In the genomic region with DNA sequence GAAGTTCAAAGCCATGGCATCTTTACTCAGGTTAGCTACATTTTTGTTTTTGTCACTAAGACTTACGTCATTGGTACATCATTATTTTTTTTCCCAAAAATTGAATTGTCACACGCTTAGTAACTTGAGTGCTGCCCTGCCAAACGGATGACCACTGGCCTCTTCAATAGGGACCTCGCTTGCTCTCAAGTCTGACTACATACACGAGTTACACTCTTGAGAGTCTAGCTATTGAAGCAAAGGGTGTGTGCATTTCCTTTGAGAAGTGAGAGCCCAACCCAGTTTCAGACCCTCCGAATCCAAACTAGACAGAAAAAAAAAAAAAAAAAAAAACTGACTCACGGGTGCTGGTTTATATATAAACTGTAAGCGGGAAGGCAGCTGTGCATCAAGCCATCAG, we compare ENCODE assay signal across 28 mouse cellular contexts.
DNase-seq lines count a peak whose midpoint lies in the region; ATAC-seq and TF ChIP-seq lines count a peak whose summit lies in the region.
"Had no signal": no experiment of that assay in that cellular context is flagged by ENCODE, and none has a peak within 500 bp of the region (broad histone marks: within the 10 kb centered on the region; RNA-seq: fewer than 3 reads in every experiment).

No protein-coding gene starts in this region.

- no peak for TF ChIP-seq POLR2A in lung, adult 2 months (IDR thresholded peaks at IDR 0.05; ENCODE audit: borderline replicate concordance, extremely low read depth, low read depth, low read length)

- peaks cover 7% of the 10 kb centered on the region; the same call in 1 of the 2 replicates for H3K36me3 ChIP-seq in lung, embryonic 16.5 days (ENCODE audit: control insufficient read depth, insufficient read depth, low read length)
- H3K36me3 ChIP-seq in stomach, embryonic 16.5 days (ENCODE audit: control insufficient read depth, insufficient read depth, low read length): no peaks in the 10 kb centered on the region
- H3K36me3 ChIP-seq in stomach, postnatal 0 days (ENCODE audit: control insufficient read depth, insufficient read depth, low read length): peaks cover 7% of the 10 kb centered on the region; the same call in 1 of the 2 replicates
- H3K36me3 ChIP-seq: embryonic facial prominence, embryonic 13.5 days; embryonic facial prominence, embryonic 15.5 days; G1E had no signal

- H3K4me1 ChIP-seq in lung, embryonic 16.5 days (replicated peaks; ENCODE audit: control insufficient read depth, insufficient read depth, low read length): peaks cover 9% of the 10 kb centered on the region; the same call in 1 of the 2 replicates
- peaks cover 3% of the 10 kb centered on the region; the same call in 1 of the 2 replicates for H3K4me1 ChIP-seq in lung, adult 2 months (ENCODE audit: control insufficient read depth, insufficient read depth, low read length)
- 0 out of 2 replicates have a peak, but pooled peaks cover 9% of the 10 kb centered on the region for H3K4me1 ChIP-seq in stomach, embryonic 16.5 days (ENCODE audit: control insufficient read depth, insufficient read depth, low read length)
- no peaks in the 10 kb centered on the region for H3K4me1 ChIP-seq in stomach, postnatal 0 days (replicated peaks; ENCODE audit: control insufficient read depth, insufficient read depth)
- H3K4me1 ChIP-seq: forebrain, embryonic 10.5 days; forebrain, embryonic 12.5 days had no signal

- H3K4me3 ChIP-seq in lung, embryonic 16.5 days (ENCODE audit: low read length): no peak overlapping the region
- no peak overlapping the region for H3K4me3 ChIP-seq in lung, adult 2 months (replicated peaks; ENCODE audit: extremely low read depth, low read depth, low read length)
- no peak overlapping the region for H3K4me3 ChIP-seq in stomach, embryonic 16.5 days (replicated peaks; ENCODE audit: low read length)
- no peak overlapping the region for H3K4me3 ChIP-seq in stomach, postnatal 0 days (ENCODE audit: low read depth, low read length)
- H3K4me3 ChIP-seq: embryonic facial prominence, embryonic 13.5 days; embryonic facial prominence, embryonic 15.5 days; erythroblast, embryonic 14.5 days; forebrain, embryonic 10.5 days; forebrain, embryonic 12.5 days had no signal

- no peak for DNase-seq in frontal cortex, postnatal 25 days (ENCODE audit: low spot score in 2 of 2)
- DNase-seq in lung, adult 2 months: no peak
- no peak for DNase-seq in stomach, postnatal 0 days (ENCODE audit: low spot score)
- DNase-seq in gastrocnemius, postnatal 25 days: no peak
- DNase-seq: adrenal gland, adult 8-10 months; adrenal gland, postnatal 14 days; adrenal gland, postnatal 36 days; B cell, adult 2 months; cerebellum, adult 11-12 months; cerebellum, adult 2 months; cerebellum, adult 9-11 months; cerebellum, postnatal 14 days; cerebellum, postnatal 36 days; embryo, embryonic 11 days had no signal

- peak; percentile 22; the same call in 1 of the 2 replicates for ATAC-seq in frontal cortex, adult (ENCODE audit: low TSS enrichment)
- peak; percentile 53 for ATAC-seq in lung, embryonic 16.5 days (ENCODE audit: low read depth)
- ATAC-seq in stomach, embryonic 16.5 days (ENCODE audit: insufficient read depth, low FRiP score): no peak
- ATAC-seq in stomach, postnatal 0 days (ENCODE audit: low FRiP score, low TSS enrichment): no peak
- ATAC-seq: activated CD4-positive, CD25-positive, alpha-beta regulatory T cell, adult 4 months; CD4-positive, CD25-positive, alpha-beta regulatory T cell, adult 4 months; forebrain, embryonic 14.5 days; forebrain, embryonic 16.5 days had no signal

- no peak overlapping the region for H3K4me2 ChIP-seq in lung, embryonic 16.5 days (ENCODE audit: low read depth, low read length)
- H3K4me2 ChIP-seq in stomach, embryonic 16.5 days (ENCODE audit: low read depth, low read length): no peak overlapping the region
- H3K4me2 ChIP-seq in stomach, postnatal 0 days (replicated peaks; ENCODE audit: low read depth): no peak overlapping the region
- H3K4me2 ChIP-seq: embryonic facial prominence, embryonic 13.5 days; embryonic facial prominence, embryonic 15.5 days; forebrain, embryonic 12.5 days had no signal

- no peak for TF ChIP-seq EP300 in stomach, postnatal 0 days (optimal IDR thresholded peaks at IDR 0.05)

- TF ChIP-seq CTCF in lung, adult 2 months (IDR thresholded peaks at IDR 0.05; ENCODE audit: insufficient read depth, low read length): no peak
- TF ChIP-seq CTCF in stomach, postnatal 0 days (IDR thresholded peaks at IDR 0.05; ENCODE audit: low read depth): no peak

- no peaks in the 10 kb centered on the region for H3K9me3 ChIP-seq in lung, embryonic 16.5 days (ENCODE audit: control insufficient read depth, low read length)
- H3K9me3 ChIP-seq in stomach, embryonic 16.5 days (replicated peaks; ENCODE audit: control insufficient read depth, low read length): no peaks in the 10 kb centered on the region
- H3K9me3 ChIP-seq in stomach, postnatal 0 days (ENCODE audit: control insufficient read depth, low read length): no peaks in the 10 kb centered on the region
- H3K9me3 ChIP-seq: embryonic facial prominence, embryonic 13.5 days; embryonic facial prominence, embryonic 15.5 days; forebrain, embryonic 10.5 days; forebrain, embryonic 12.5 days had no signal

- no peak overlapping the region for H3K27ac ChIP-seq in lung, embryonic 16.5 days (ENCODE audit: low read length)
- H3K27ac ChIP-seq in stomach, embryonic 16.5 days (ENCODE audit: low read length): peak overlapping the region; percentile 28; the same call in 1 of the 2 replicates
- no peak overlapping the region for H3K27ac ChIP-seq in stomach, postnatal 0 days (replicated peaks)
- H3K27ac ChIP-seq: embryonic facial prominence, embryonic 15.5 days; forebrain, embryonic 10.5 days; forebrain, embryonic 12.5 days had no signal

- H3K27me3 ChIP-seq in lung, embryonic 16.5 days (ENCODE audit: control insufficient read depth, insufficient read depth, low read depth, low read length): no peaks in the 10 kb centered on the region
- H3K27me3 ChIP-seq in stomach, embryonic 16.5 days (ENCODE audit: control insufficient read depth, insufficient read depth, low read length): no peaks in the 10 kb centered on the region
- H3K27me3 ChIP-seq in stomach, postnatal 0 days (ENCODE audit: control insufficient read depth, insufficient read depth, low read length): no peaks in the 10 kb centered on the region
- H3K27me3 ChIP-seq: embryonic facial prominence, embryonic 13.5 days; embryonic facial prominence, embryonic 15.5 days; forebrain, embryonic 12.5 days; Patski had no signal

- 40% methylated on average over 8 of the region's 8 CpGs for WGBS in lung, embryonic 16.5 days
- WGBS in lung, adult 2 months: 28% methylated on average over 8 of the region's 8 CpGs
- WGBS in stomach, embryonic 16.5 days: 50% methylated on average over 8 of the region's 8 CpGs
- WGBS in stomach, postnatal 0 days: 46% methylated on average over 8 of the region's 8 CpGs

- H3K9ac ChIP-seq in lung, embryonic 16.5 days (ENCODE audit: low read length): no peak overlapping the region
- no peak overlapping the region for H3K9ac ChIP-seq in stomach, embryonic 16.5 days (ENCODE audit: low read length)
- no peak overlapping the region for H3K9ac ChIP-seq in stomach, postnatal 0 days (ENCODE audit: low read length)
- H3K9ac ChIP-seq: embryonic facial prominence, embryonic 13.5 days; embryonic facial prominence, embryonic 15.5 days; forebrain, embryonic 12.5 days had no signal

Comparison
In these comparisons a context has a peak if more than half of its experiments do, and no peak if none do; other contexts are left out.
1. ATAC-seq: peak in frontal cortex, adult (single experiment) and lung, embryonic 16.5 days (single experiment); none in stomach, embryonic 16.5 days (single experiment) and stomach, postnatal 0 days (single experiment).